Mouse (Mus musculus) limb, embryonic 10.5 days (tissue): ENCODE measurements around the gene Plxna2. TPM values are rescaled to one million over a fixed set of nuclear protein-coding genes. Genes with fewer than 3 reads are reported as not detected.

Experiments
- DNase-seq: peaks from one replicate; pipeline ENCODE4 v3.0.0-alpha.2; 2017; ENCODE audit warnings: low spot score
- H3K27ac ChIP-seq: fragments of 300-500 bp; sonication (generic); 2 replicates; pipeline ENCODE4 v1.5.1; 2016; ENCODE audit warnings: mild to moderate bottlenecking
- H3K27me3 ChIP-seq: fragments of 300-500 bp; sonication (generic); 2 replicates; pipeline ENCODE4 v1.6.1; 2016; ENCODE audit warnings: low read depth, mild to moderate bottlenecking; ENCODE audit not compliant: poor library complexity, severe bottlenecking
- H3K36me3 ChIP-seq: fragments of 300-500 bp; sonication (generic); 2 replicates; pipeline ENCODE4 v1.6.1; 2016; ENCODE audit warnings: mild to moderate bottlenecking, moderate library complexity
- H3K4me1 ChIP-seq: fragments of 300-500 bp; sonication (generic); 2 replicates; pipeline ENCODE4 v1.6.1; 2016
- H3K4me3 ChIP-seq: fragments of 300-500 bp; sonication (generic); 2 replicates; pipeline ENCODE4 v1.5.1; 2016; ENCODE audit warnings: mild to moderate bottlenecking, moderate library complexity
- H3K9me3 ChIP-seq: fragments of 300-500 bp; sonication (generic); replicated peaks from 2 replicates; pipeline ENCODE4 v1.6.1; 2016; ENCODE audit warnings: mild to moderate bottlenecking
- WGBS: fragments of 180-500 bp; shearing (Covaris S2); methylation state at CpG from one replicate; pipeline ENCODE4 v1.1.7; 2016; 5-methylcytosine and 5-hydroxymethylcytosine counted together
- polyA plus RNA-seq: library from polyadenylated mRNA; unstranded; fragments of >200 nt; fragmentation: Nextera tagmentation; extraction: Ambion mirVana; gene quantifications from 2 replicates; pipeline ENCODE4 v1.2.1, GENCODE M21; 2016

Plxna2 gene
- 6.4 TPM in 2 replicates for polyA plus RNA-seq

- H3K4me1 ChIP-seq: peaks cover 45% of the 10 kb centered on the region
- 91% methylated on average over 2 of the region's 2 CpGs for WGBS
These were observed at the start of gene Plxna2 for GRCm38 (mm10) chr1:194617918-194618317. TSS of gene Plxna2 (plus strand) at chr1:194618218.

GRCm38 (mm10) chr1:194573870-194574269 is 44.1 kb upstream of the Plxna2 start:
- H3K36me3 ChIP-seq: no peaks in the 10 kb centered on the region
- WGBS: 80% methylated on average over 3 of the region's 3 CpGs
- H3K27me3 ChIP-seq: no peaks in the 10 kb centered on the region
- H3K27ac ChIP-seq: no peak overlapping the region
- H3K9me3 ChIP-seq: no peaks in the 10 kb centered on the region
- H3K4me1 ChIP-seq: no peaks in the 10 kb centered on the region
- no peak for DNase-seq
- H3K4me3 ChIP-seq: no peak overlapping the region

More at GRCm38 (mm10) chr1:194617918-194618317, at the start of gene Plxna2:
- Histone ChIP-seq H3K4me3 (peak within 1 kb of the TSS; percentile 76), H3K9me3 (no peaks in the 10 kb centered on the region), H3K27ac (no peak within 1 kb of the TSS), H3K27me3 (peaks cover 25% of the 10 kb centered on the region), H3K36me3 (no peaks in the 10 kb centered on the region)
- DNase-seq: no peak

- Histone ChIP-seq H3K27ac (no peak overlapping the region), H3K36me3 (no peaks in the 10 kb centered on the region), H3K4me3 (no peak overlapping the region), H3K9me3 (no peaks in the 10 kb centered on the region), H3K4me1 (no peaks in the 10 kb centered on the region), H3K27me3 (no peaks in the 10 kb centered on the region)
- WGBS: 86% methylated on average over 3 of the region's 3 CpGs
- no peak for DNase-seq
These were observed 39.7 kb upstream of the Plxna2 start for GRCm38 (mm10) chr1:194578270-194578669.

- Histone ChIP-seq H3K9me3 (no peaks in the 10 kb centered on the region), H3K27ac (no peak overlapping the region), H3K27me3 (no peaks in the 10 kb centered on the region), H3K4me1 (no peaks in the 10 kb centered on the region), H3K4me3 (no peak overlapping the region), H3K36me3 (no peaks in the 10 kb centered on the region)
- no peak for DNase-seq
These were observed 37.5 kb upstream of the Plxna2 start for GRCm38 (mm10) chr1:194580539-194580938.

GRCm38 (mm10) chr1:194586670-194587069 is 31.3 kb upstream of the Plxna2 start:
- 70% methylated on average over 1 of the region's 1 CpGs for WGBS
- no peak for DNase-seq
- no peaks in the 10 kb centered on the region for H3K4me1 ChIP-seq

GRCm38 (mm10) chr1:194587532-194587931 is 30.5 kb upstream of the Plxna2 start:
- Histone ChIP-seq H3K36me3 (no peaks in the 10 kb centered on the region), H3K4me1 (no peaks in the 10 kb centered on the region), H3K9me3 (no peaks in the 10 kb centered on the region), H3K27me3 (no peaks in the 10 kb centered on the region), H3K4me3 (no peak overlapping the region), H3K27ac (no peak overlapping the region)
- no peak for DNase-seq

More at GRCm38 (mm10) chr1:194586670-194587069, 31.3 kb upstream of the Plxna2 start:
- H3K9me3 ChIP-seq: no peaks in the 10 kb centered on the region
- no peak overlapping the region for H3K4me3 ChIP-seq
- H3K27me3 ChIP-seq: no peaks in the 10 kb centered on the region
- H3K27ac ChIP-seq: no peak overlapping the region
- H3K36me3 ChIP-seq: no peaks in the 10 kb centered on the region

GRCm38 (mm10) chr1:194587956-194588668 is 29.9 kb upstream of the Plxna2 start:
- Histone ChIP-seq H3K9me3 (no peaks in the 10 kb centered on the region), H3K4me3 (no peak overlapping the region), H3K36me3 (no peaks in the 10 kb centered on the region), H3K4me1 (0 out of 2 replicates have a peak, but pooled peaks cover under 1% of the 10 kb centered on the region), H3K27me3 (no peaks in the 10 kb centered on the region), H3K27ac (no peak overlapping the region)
- 50% methylated on average over 1 of the region's 1 CpGs for WGBS
- no peak for DNase-seq

GRCm38 (mm10) chr1:194588711-194589451 is 29.1 kb upstream of the Plxna2 start:
- H3K4me1 ChIP-seq: 0 out of 2 replicates have a peak, but pooled peaks cover 6% of the 10 kb centered on the region
- H3K27ac ChIP-seq: no peak overlapping the region
- no peaks in the 10 kb centered on the region for H3K27me3 ChIP-seq
- no peak overlapping the region for H3K4me3 ChIP-seq
- H3K36me3 ChIP-seq: no peaks in the 10 kb centered on the region
- H3K9me3 ChIP-seq: no peaks in the 10 kb centered on the region
- 84% methylated on average over 1 of the region's 1 CpGs for WGBS
- no peak for DNase-seq

GRCm38 (mm10) chr1:194593155-194593554 is 24.9 kb upstream of the Plxna2 start:
- no peak for DNase-seq
- Histone ChIP-seq H3K27me3 (no peaks in the 10 kb centered on the region), H3K4me1 (0 out of 2 replicates have a peak, but pooled peaks cover 6% of the 10 kb centered on the region), H3K36me3 (no peaks in the 10 kb centered on the region), H3K4me3 (no peak overlapping the region), H3K27ac (no peak overlapping the region), H3K9me3 (no peaks in the 10 kb centered on the region)
- WGBS: 65% methylated on average over 5 of the region's 5 CpGs

- H3K4me3 ChIP-seq: no peak overlapping the region
- H3K4me1 ChIP-seq: peaks cover 11% of the 10 kb centered on the region
- WGBS: 77% methylated on average over 5 of the region's 5 CpGs
These were observed 10.4 kb upstream of the Plxna2 start for GRCm38 (mm10) chr1:194607406-194608261.

GRCm38 (mm10) chr1:194610516-194610915 is 7.5 kb upstream of the Plxna2 start:
- Histone ChIP-seq H3K4me3 (no peak overlapping the region), H3K4me1 (peaks cover 15% of the 10 kb centered on the region), H3K36me3 (no peaks in the 10 kb centered on the region), H3K27ac (no peak overlapping the region), H3K27me3 (no peaks in the 10 kb centered on the region), H3K9me3 (no peaks in the 10 kb centered on the region)
- DNase-seq: peak; percentile 58
- WGBS: 5% methylated on average over 2 of the region's 2 CpGs

More at GRCm38 (mm10) chr1:194607406-194608261, 10.4 kb upstream of the Plxna2 start:
- no peak overlapping the region for H3K27ac ChIP-seq
- no peaks in the 10 kb centered on the region for H3K9me3 ChIP-seq
- H3K36me3 ChIP-seq: no peaks in the 10 kb centered on the region
- H3K27me3 ChIP-seq: no peaks in the 10 kb centered on the region
- no peak for DNase-seq

GRCm38 (mm10) chr1:194612628-194613027 is 5.4 kb upstream of the Plxna2 start:
- H3K4me1 ChIP-seq: peaks cover 15% of the 10 kb centered on the region
- no peaks in the 10 kb centered on the region for H3K27me3 ChIP-seq
- H3K4me3 ChIP-seq: no peak overlapping the region
- 82% methylated on average over 1 of the region's 1 CpGs for WGBS
- DNase-seq: no peak
- no peak overlapping the region for H3K27ac ChIP-seq
- no peaks in the 10 kb centered on the region for H3K36me3 ChIP-seq
- no peaks in the 10 kb centered on the region for H3K9me3 ChIP-seq
